ENCODE assay signal across 9 mouse cellular contexts in genomic region chr6:128043486-128043885, GRCm38 (mm10).
"Had no signal": no experiment of that assay in that cellular context is flagged by ENCODE, and none has a peak within 500 bp of the region (broad histone marks: within the 10 kb centered on the region; RNA-seq: fewer than 3 reads in every experiment).

No protein-coding gene starts in this region.

- H3K36me3 ChIP-seq: limb, embryonic 13.5 days had no signal

- H3K9me3 ChIP-seq: limb, embryonic 13.5 days had no signal

- ATAC-seq: midbrain, embryonic 16.5 days had no signal

- H3K4me3 ChIP-seq: limb, embryonic 13.5 days had no signal

- DNase-seq: kidney, adult 8-10 months; kidney, postnatal 36 days; lung, adult 18-20 months had no signal

- H3K9ac ChIP-seq: limb, embryonic 13.5 days; liver, embryonic 14.5 days had no signal

- H3K4me2 ChIP-seq: limb, embryonic 13.5 days; midbrain, embryonic 11.5 days had no signal

- H3K27ac ChIP-seq: kidney, postnatal 0 days; limb, embryonic 13.5 days; liver, embryonic 14.5 days; stomach, postnatal 0 days had no signal

- H3K27me3 ChIP-seq: limb, embryonic 13.5 days had no signal
